Mouse (Mus musculus) embryonic fibroblast, embryonic 13.5 days (primary cell): ENCODE measurements around the gene Sec14l5. TPM values are rescaled to one million over a fixed set of nuclear protein-coding genes. Genes with fewer than 3 reads are reported as not detected.

ENCODE experiments used
- H3K27ac ChIP-seq: 2 replicates; pipeline ENCODE4 v1.5.1; 2012; ENCODE audit warnings: low read length, control low read depth, inconsistent platforms; ENCODE audit not compliant: insufficient read depth
- H3K4me1 ChIP-seq: 2 replicates; pipeline ENCODE4 v1.6.1; 2011; ENCODE audit warnings: low read length; ENCODE audit not compliant: control insufficient read depth, insufficient read depth
- H3K4me3 ChIP-seq: 2 replicates; pipeline ENCODE4 v1.5.1; 2011; ENCODE audit warnings: mild to moderate bottlenecking, control low read depth, low read length; ENCODE audit not compliant: insufficient read depth
- CTCF ChIP-seq: IDR thresholded peaks from 2 replicates; pipeline ENCODE4 v1.5.1; 2011; ENCODE audit warnings: mild to moderate bottlenecking, control low read depth, low read length, moderate library complexity, borderline replicate concordance; ENCODE audit not compliant: insufficient read depth
- POLR2A ChIP-seq: IDR thresholded peaks from 2 replicates; pipeline ENCODE4 v1.6.1; 2011; ENCODE audit warnings: low read depth, mild to moderate bottlenecking, control low read depth, low read length, moderate library complexity
- polyA plus RNA-seq: library from polyadenylated mRNA; stranded (reverse); fragments of >200 nt; gene quantifications from 2 replicates; pipeline ENCODE4 v1.2.4, GENCODE M21; 2011; ENCODE audit warnings: low read depth; ENCODE audit not compliant: missing spikeins, insufficient read length

Sec14l5 gene
- polyA plus RNA-seq, 1 experiment, result not detected

DNA sequence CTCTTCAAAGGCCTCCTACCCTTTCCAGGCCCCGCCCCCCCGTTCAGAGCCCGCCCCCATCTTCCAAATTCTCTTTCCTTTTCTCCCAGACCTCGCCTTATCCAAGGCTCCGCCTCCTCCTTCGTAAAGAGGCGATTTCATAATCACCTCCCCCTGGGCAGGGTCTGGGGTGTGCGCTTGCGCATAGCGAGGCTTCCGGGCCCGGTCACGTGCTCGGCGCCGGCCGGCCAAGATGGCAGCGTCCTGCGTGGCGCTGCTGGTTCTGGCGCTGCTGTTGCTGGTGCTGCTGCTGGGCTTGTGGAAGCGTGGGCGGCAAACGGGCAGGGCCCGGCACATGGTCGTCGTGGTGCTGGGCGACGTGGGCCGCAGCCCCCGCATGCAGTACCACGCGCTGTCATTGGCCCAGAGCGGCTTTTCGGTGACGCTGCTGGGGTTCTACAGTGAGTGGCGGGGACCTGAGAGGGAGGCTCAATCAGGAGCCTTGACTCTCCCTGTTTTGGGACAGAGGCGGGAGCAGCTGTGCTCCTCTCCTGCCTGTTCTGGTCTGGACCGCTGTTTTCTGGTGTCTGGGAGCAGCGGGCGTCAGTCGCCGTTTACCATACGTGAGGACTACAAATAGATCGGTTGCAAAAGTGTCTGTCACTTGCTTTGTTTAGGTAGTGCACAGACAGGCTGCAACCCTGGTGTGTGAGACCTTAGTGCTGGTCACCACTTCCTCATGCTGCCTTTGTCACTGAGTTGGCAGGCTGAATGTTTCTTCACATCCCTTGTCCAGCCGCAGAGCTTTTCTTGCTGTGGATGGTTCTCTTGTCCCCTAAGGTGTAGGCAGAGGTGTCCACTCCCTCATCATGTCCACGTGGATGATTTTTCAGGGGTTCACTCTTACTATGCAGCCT is 86.8 kb downstream of the Sec14l5 start, which contains the start of gene Alg1:
TSS of gene Alg1 (plus strand) at position 204 of the 896 bp plus-strand sequence.
- Histone ChIP-seq H3K27ac (peak within 1 kb of the TSS; percentile 24; the same call in 1 of the 2 replicates), H3K4me3 (peak within 1 kb of the TSS; percentile 73), H3K4me1 (0 out of 2 replicates have a peak, but pooled peaks cover 3% of the 10 kb centered on the region)
- TF ChIP-seq CTCF (no peak), POLR2A (peak; percentile 99)

Other genes starting within 250 kb of the Sec14l5 start
- 20.2 and 27.5 TPM in 2 replicates for gene Nudt16l1, start 208.3 kb upstream of the Sec14l5 start, polyA plus RNA-seq
- gene Anks3, start 182.9 kb upstream of the Sec14l5 start, polyA plus RNA-seq, result 32.3 and 41.4 TPM in 2 replicates
- gene Sept12, start 149.3 kb upstream of the Sec14l5 start, polyA plus RNA-seq, result not detected in 2 replicates
- not detected in 2 replicates for gene Smim22, start 139.8 kb upstream of the Sec14l5 start, polyA plus RNA-seq
- gene Rogdi, start 133.6 kb upstream of the Sec14l5 start, polyA plus RNA-seq, result 14.5 and 14.7 TPM in 2 replicates
- 68.0 and 69.9 TPM in 2 replicates for gene Glyr1, start 97.2 kb upstream of the Sec14l5 start, polyA plus RNA-seq
- gene Ubn1, start 97.1 kb upstream of the Sec14l5 start, polyA plus RNA-seq, result 23.8 and 30.7 TPM in 2 replicates
- gene Ppl, start 14.7 kb upstream of the Sec14l5 start, polyA plus RNA-seq, result 0.20 and 0.33 TPM in 2 replicates
- 11.6 and 13.8 TPM in 2 replicates for gene Nagpa, start 56.9 kb downstream of the Sec14l5 start, polyA plus RNA-seq
- gene AU021092, start 75.2 kb downstream of the Sec14l5 start, polyA plus RNA-seq, result not detected in 2 replicates
- 20.6 TPM in 2 replicates for gene Alg1, start 86.5 kb downstream of the Sec14l5 start, polyA plus RNA-seq
- 15.5 and 17.0 TPM in 2 replicates for gene Eef2kmt, start 108.9 kb downstream of the Sec14l5 start, polyA plus RNA-seq